Mouse (Mus musculus) small intestine, adult 2 months (tissue): Measurements from ENCODE around the gene Mrpl44.

Experiments
- CTCF ChIP-seq: fragments of 200-500 bp; IDR thresholded peaks from 2 replicates; pipeline ENCODE4 v1.5.1; 2012; ENCODE audit warnings: low read depth, mild to moderate bottlenecking, control low read depth, inconsistent platforms, low read length, moderate library complexity, mixed read lengths; ENCODE audit not compliant: insufficient replicate concordance, insufficient read length; ENCODE audit errors: extremely low read depth
- POLR2A ChIP-seq: fragments of 200-500 bp; IDR thresholded peaks from 2 replicates; pipeline ENCODE4 v1.6.1; 2012; ENCODE audit warnings: low read depth, mild to moderate bottlenecking, control low read depth, inconsistent platforms, low read length, moderate library complexity

DNA sequence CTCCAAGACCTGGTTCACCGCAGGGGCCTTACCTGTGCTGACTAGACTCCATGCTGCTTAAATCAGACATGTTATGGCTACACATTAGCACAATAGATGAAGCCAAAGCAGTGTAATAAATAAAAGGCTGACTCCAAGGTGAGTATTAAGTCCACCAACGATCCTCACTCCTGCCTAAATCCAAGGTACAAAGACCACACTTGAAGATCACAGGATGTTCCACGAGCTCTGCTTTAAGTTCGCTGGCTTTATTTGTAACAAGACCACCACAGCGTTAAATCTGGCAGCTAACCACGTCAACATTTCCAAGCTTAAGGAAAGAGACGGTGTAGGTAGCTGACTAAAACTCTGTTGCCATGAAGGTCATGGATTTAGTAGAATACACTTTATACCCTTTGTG lies 32.9 kb upstream of the Mrpl44 start:
- TF ChIP-seq POLR2A (no peak), CTCF (no peak)
